10 mouse cellular contexts compared by ENCODE assay signal in genomic region chr13:48706385-48706951, GRCm38 (mm10). TPM values are rescaled to one million over a fixed set of nuclear protein-coding genes. Genes with fewer than 3 reads are reported as not detected.
DNase-seq lines count a peak whose midpoint lies in the region; ATAC-seq lines count a peak whose summit lies in the region.
"Had no signal": no experiment of that assay in that cellular context is flagged by ENCODE, and none has a peak within 500 bp of the region (broad histone marks: within the 10 kb centered on the region; RNA-seq: fewer than 3 reads in every experiment).

No protein-coding gene starts in this region.

- 2% methylated on average over 21 of the region's 21 CpGs for WGBS in heart, embryonic 12.5 days
- 2% methylated on average over 21 of the region's 21 CpGs for WGBS in hindbrain, embryonic 13.5 days
- WGBS in midbrain, embryonic 15.5 days, result under 1% methylated on average over 19 of the region's 21 CpGs

- peak overlapping the region; percentile 68 for H3K4me2 ChIP-seq in heart, embryonic 12.5 days
- H3K4me2 ChIP-seq in hindbrain, embryonic 13.5 days, result peak overlapping the region; percentile 55
- peak overlapping the region; percentile 45 for H3K4me2 ChIP-seq in midbrain, embryonic 15.5 days

- peaks cover 6% of the 10 kb centered on the region; the same call in 1 of the 2 replicates for H3K27me3 ChIP-seq in heart, embryonic 12.5 days (replicated peaks)
- peaks cover 14% of the 10 kb centered on the region; the same call in 1 of the 2 replicates for H3K27me3 ChIP-seq in hindbrain, embryonic 13.5 days
- no peaks in the 10 kb centered on the region for H3K27me3 ChIP-seq in midbrain, embryonic 15.5 days (replicated peaks)

- DNase-seq in heart, postnatal 4 days, result no peak
- DNase-seq in R1 (ENCODE audit: low read depth, low spot score), result peak; percentile 8
- DNase-seq in T-cell, adult 2 months (ENCODE audit: low spot score), result no peak
- no peak for DNase-seq in spleen, adult 12 weeks (ENCODE audit: low spot score)
- DNase-seq: cerebellum, adult 11-12 months had no signal

- H3K36me3 ChIP-seq in heart, embryonic 12.5 days, result no peaks in the 10 kb centered on the region
- no peaks in the 10 kb centered on the region for H3K36me3 ChIP-seq in hindbrain, embryonic 13.5 days
- no peaks in the 10 kb centered on the region for H3K36me3 ChIP-seq in midbrain, embryonic 15.5 days (replicated peaks)

- peak overlapping the region; percentile 55 for H3K9ac ChIP-seq in heart, embryonic 12.5 days
- H3K9ac ChIP-seq in hindbrain, embryonic 13.5 days, result peak overlapping the region; percentile 49
- 0 out of 2 replicates have a peak overlapping the region, but pooled peaks have one; percentile 5 for H3K9ac ChIP-seq in midbrain, embryonic 15.5 days

- no peaks in the 10 kb centered on the region for H3K9me3 ChIP-seq in heart, embryonic 12.5 days (replicated peaks)
- no peaks in the 10 kb centered on the region for H3K9me3 ChIP-seq in hindbrain, embryonic 13.5 days
- no peaks in the 10 kb centered on the region for H3K9me3 ChIP-seq in midbrain, embryonic 15.5 days

- H3K4me1 ChIP-seq in heart, embryonic 12.5 days (replicated peaks), result peaks cover 4% of the 10 kb centered on the region; the same call in 1 of the 2 replicates
- peaks cover 16% of the 10 kb centered on the region for H3K4me1 ChIP-seq in hindbrain, embryonic 13.5 days (replicated peaks)
- peaks cover 9% of the 10 kb centered on the region for H3K4me1 ChIP-seq in midbrain, embryonic 15.5 days

- H3K27ac ChIP-seq in heart, embryonic 12.5 days (ENCODE audit: poor library complexity, severe bottlenecking), result no peak overlapping the region
- H3K27ac ChIP-seq in hindbrain, embryonic 13.5 days, result no peak overlapping the region
- no peak overlapping the region for H3K27ac ChIP-seq in midbrain, embryonic 15.5 days

- H3K4me3 ChIP-seq in heart, embryonic 12.5 days, result peak overlapping the region; percentile 52
- peak overlapping the region; percentile 35 for H3K4me3 ChIP-seq in hindbrain, embryonic 13.5 days
- peak overlapping the region; percentile 31 for H3K4me3 ChIP-seq in midbrain, embryonic 15.5 days

- ATAC-seq in heart, embryonic 12.5 days (ENCODE audit: insufficient number of reproducible peaks, low FRiP score), result peak; percentile 68
- peak; percentile 80 for ATAC-seq in hindbrain, embryonic 13.5 days (ENCODE audit: low FRiP score)
- ATAC-seq in midbrain, embryonic 15.5 days (replicated peaks), result peak; percentile 87
- no peak for ATAC-seq in erythroid progenitor cell, adult 5-6 weeks (replicated peaks; ENCODE audit: low FRiP score, poor library complexity, severe bottlenecking)

RNA-seq across cellular contexts. Expression of gene Barx1, which starts 43.7 kb away (rescaled TPM):
- polyA plus RNA-seq in heart, embryonic 12.5 days (2016; fragmentation: Nextera tagmentation; extraction: Ambion mirVana), result 0.89 and 1.3 TPM in 2 replicates
- total RNA-seq in heart, postnatal 4 days (2021), result not detected
- 0.87 TPM in 1 of 2 replicates, not detected in the other for polyA plus RNA-seq in hindbrain, embryonic 13.5 days (2015; fragmentation: Nextera tagmentation; extraction: Ambion mirVana)
- not detected in 2 replicates for polyA plus RNA-seq in midbrain, embryonic 15.5 days (2015; fragmentation: Nextera tagmentation; extraction: Ambion mirVana)
- total RNA-seq in erythroid progenitor cell, adult 5-6 weeks (2015; ENCODE audit: low replicate concordance), result not detected in 2 replicates
- total RNA-seq in erythroid progenitor cell, adult 5-6 weeks (2017; ENCODE audit: low replicate concordance), result not detected in 2 replicates
- total RNA-seq: liver, adult 2 months had no signal
- polyA plus RNA-seq: liver, adult 2 months had no signal

Comparison
In these comparisons a context has a peak if more than half of its experiments do, and no peak if none do; other contexts are left out.
1. H3K9ac ChIP-seq: peak in every context shown above with its lines; median percentile 55 in heart, embryonic 12.5 days; 49 in hindbrain, embryonic 13.5 days; 5 in midbrain, embryonic 15.5 days.